Mouse (Mus musculus) CD4-positive, CD25-positive, alpha-beta regulatory T cell, adult 4 months (primary cell): Measurements from ENCODE around the gene Plpp1. TPM values are rescaled to one million over a fixed set of nuclear protein-coding genes. Genes with fewer than 3 reads are reported as not detected.

ENCODE experiments used
- ATAC-seq: one replicate; pipeline ENCODE4 v1.8.0; 2017
- polyA plus RNA-seq, 2 experiments: library from polyadenylated mRNA; unstranded; fragments of 100-300 nt; shearing (Covaris generic); gene quantifications; one replicate each; pipeline ENCODE4 v1.2.1; 2017

Plpp1 gene
- polyA plus RNA-seq, 2 experiments from 2014 or later, result 3.7 to 4.2 TPM

DNA sequence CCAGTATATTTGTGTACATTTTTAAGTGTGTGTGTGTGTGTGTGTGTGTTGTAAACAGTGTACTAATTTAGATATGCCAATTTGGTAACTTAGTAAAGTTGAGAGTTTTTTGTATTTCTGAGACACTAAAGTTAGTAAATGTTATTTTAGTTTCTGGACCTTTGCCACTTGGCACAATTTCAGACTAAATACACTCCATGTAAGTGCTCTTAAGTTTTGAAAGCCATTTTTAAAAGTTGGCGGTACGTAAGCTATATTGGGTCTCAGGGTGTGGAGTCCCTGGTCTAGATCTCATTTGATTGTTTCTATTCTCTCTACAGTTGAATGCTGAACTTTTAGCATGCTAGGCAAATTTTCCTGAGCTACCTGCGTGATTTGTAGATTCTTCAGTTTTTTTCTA is 17.5 kb downstream of the Plpp1 start:
- ATAC-seq, result no peak

DNA sequence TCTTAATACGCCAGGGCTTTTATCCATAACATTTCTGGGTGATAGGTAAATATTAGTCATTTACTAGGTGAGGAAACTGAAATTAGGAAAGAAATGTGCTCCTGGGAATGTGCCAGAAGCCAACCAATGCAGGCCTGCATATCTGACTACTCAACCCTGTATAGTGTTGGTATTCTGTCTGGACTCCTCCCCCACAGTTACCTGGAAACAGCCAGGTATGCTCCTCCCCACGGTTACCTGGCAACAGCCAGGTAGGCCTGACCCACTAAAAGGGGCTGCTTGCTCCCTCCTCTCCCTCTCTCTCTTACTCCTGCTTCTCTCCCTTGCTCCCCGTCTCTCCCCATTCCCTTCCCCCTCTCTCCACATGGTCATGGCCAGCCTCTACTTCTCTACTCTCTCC is 21.8 kb downstream of the Plpp1 start:
- no peak for ATAC-seq

DNA sequence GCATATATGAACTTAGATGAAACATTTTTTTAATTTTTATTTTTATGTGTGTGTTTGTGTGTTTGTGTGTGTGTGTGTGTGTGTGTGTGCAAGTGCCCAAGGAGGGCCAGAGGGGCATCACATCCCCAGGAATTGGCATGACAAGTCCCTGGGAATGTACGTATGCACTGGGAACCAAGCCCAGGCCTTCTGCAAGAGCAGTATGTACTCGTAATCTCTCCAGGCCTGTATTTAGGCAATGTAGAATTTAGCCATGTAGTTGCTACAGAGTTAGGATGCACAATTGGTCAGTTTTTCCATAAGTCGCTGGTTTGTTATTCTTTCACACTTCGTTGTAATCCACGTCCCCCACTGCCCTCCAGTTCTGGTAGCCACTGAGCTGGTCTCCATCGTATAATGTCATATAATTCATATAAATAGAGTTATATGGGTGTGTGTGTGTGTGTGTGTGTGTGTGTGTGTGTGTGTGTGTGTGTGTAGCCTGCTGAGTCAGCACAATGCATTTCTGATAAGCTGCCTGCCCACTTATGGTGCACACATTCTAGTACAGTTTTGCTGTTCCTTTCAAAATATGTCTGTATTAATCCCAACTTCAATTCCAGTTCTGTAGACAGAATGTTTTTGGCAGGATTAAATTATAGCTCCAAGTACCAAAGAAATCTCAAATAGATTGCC is 22.8 kb downstream of the Plpp1 start:
- no peak for ATAC-seq

DNA sequence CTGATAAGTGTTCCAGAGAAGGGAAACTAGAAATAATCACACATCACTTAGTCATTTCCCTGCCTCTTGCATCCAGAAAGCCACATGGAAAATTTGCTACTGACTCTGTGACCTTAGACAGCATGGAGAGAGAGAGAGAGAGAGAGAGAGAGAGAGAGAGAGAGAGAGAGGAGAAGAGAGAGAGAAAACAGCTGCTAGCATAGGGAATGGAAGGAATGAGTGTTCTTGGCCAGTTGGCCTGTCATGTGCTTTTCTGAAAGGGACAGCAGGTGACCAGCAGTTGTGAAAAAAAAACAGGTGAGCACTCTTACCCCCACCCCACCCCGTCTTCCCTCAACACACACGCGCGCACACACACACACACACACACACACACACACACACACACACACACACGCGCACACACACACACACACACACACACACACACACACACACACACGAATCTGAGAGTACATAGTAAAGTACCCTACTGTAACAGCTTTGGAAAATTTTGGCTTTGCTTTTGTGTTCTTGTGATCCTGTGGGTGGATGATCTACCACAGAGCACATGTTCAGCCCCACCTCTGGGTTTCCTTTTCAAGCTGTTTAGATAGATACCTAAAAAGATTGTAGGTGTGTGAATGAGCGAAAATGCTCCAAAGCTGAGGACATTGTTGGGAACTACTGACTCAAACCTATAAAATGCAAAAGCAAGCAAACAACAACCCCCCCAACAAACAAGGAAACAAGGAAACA is 23.5 kb downstream of the Plpp1 start:
- ATAC-seq, result peak; percentile 78

DNA sequence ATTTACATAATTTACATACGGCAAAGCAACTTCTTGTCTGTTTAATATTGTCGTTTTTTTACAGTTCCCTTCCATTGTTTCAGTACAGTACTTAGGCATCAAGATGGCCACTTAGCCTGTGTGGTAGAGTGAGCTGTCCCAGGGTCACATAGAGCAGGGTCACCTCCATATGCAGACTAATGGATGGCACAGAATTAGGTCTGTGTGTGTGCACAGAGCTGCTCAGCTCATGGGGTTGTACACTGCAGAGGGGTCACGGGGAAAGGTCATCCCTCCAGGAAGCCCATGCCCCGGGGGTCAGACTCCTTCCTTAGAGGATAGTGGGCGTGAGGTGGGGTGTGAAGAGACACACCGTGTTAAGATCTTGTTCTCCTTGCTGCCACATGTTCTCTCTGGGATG is 24.9 kb downstream of the Plpp1 start:
- ATAC-seq, result no peak

DNA sequence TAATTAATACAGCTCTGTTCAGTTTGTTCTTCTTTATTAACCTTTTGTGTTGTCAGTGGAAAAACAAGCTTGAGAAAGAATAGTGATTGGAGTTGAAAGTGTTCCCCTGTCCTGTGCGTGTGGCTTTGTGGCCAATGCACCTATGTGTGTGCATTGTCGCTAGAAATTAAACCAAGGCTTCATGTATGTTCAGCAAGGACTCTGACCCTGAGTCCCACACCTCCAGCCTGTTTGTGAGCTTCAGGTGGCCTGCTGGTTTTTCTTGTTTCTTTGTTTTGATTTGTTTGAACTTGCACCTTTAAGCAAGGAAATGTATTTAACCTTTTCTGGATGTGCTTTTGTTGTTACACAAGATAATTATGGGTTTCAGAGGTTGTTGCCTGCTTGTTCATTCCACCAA is 29.0 kb downstream of the Plpp1 start:
- no peak for ATAC-seq

DNA sequence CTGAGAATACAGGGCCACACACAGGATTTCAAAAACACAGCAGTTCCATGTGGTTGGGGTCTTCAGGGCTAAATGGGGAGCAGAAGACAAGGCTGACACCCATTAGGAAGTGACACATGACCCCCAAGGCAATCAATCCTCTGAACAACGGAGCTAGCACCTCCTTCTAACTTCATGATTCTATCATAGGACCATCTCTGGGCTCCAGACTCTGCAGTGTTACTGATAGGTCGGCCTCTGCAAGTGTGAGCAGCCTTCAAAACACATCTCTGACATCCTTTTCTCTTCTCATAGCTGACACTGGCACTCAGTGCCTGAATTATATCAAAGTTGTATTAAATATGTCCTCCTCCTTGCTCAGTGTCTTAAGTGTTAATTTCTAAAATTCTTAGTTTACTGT is 32.0 kb downstream of the Plpp1 start:
- no peak for ATAC-seq

DNA sequence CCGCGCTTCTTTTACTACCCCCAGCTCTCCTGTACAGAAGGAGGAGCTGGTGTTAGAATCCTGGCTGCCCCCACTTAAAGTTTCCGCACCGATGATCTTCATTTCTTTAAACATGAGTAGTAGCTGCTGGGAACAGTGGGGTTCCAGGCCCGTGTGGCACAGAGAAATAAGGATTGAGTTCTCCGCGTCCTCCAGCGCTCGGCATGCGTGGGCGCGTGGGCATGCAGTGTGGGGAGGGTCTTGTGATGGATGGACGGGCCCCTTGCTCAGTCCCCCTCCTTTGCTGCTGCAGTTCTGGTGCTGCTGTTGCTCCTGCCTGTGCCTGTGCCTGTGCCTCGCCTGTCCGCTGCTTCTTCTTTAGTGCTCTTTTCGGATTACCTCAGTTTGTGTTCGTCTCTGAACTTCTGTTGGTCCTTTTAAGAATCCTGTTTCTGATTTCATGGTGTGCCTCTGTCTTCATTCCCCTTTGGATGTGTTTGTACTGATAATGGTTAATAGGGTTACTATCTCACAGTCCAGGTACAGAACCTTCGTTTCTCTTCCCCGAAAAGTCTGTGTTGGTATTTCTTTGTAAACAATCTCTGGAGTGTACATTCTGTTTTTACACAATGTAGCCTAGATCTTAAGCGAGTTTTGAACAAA is 32.8 kb downstream of the Plpp1 start:
- no peak for ATAC-seq

DNA sequence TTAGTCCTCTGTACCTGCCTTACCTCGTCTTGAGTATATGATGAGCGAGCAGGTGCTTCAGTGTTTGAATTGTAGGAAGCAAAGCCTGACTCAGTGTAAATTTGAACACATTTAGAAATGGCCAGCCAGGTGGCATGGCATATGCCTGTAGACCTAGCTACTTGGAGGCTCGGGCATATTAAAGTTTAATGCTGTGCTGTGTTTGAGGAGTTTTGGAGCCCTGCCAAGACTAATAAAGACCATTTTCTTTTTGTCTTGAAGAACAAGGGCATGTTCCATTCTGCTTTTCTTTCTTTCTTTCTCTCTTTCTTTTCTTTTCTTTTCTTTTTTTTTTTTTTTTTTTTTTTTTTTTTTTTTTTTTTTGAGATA is 33.3 kb downstream of the Plpp1 start:
- ATAC-seq, result no peak

DNA sequence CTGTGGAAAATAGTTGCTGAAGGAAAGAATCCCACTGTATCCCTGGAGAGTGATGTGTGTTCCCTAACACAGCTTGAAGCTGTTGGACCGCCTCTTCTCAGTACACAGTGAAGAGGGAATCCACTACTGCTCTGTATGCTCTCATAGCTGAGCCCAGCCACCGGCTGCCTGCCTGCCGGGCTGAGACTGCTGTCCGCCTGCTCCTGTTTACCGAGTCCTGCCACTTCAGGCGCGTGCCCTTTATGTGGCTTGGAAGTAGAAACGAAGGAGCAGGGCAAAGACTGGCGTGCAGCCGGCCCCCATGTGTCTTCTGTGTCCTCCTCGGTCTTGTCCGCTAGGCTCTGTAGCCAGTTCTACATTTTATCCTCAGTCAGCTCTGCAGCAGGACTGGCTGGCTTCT is 34.5 kb downstream of the Plpp1 start:
- no peak for ATAC-seq

DNA sequence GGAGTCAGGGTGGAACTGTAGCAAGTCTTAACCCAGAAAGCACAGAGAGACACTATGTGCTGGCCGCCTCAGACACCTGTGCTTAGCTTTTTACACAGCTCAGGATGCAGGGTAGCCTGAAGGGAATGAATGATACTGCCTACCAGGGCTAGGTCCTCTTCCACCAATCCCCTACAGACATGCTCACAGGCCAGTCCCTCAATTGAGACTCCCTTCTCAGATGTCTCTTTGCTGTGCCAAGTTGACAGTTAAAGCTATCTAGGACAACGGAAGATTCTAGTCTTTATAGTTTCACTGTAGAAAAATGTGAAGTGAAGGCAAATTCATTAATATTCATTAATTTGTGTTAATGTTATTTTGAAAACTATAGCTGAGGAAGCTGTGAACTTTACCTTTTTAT is 36.4 kb downstream of the Plpp1 start:
- ATAC-seq, result no peak

DNA sequence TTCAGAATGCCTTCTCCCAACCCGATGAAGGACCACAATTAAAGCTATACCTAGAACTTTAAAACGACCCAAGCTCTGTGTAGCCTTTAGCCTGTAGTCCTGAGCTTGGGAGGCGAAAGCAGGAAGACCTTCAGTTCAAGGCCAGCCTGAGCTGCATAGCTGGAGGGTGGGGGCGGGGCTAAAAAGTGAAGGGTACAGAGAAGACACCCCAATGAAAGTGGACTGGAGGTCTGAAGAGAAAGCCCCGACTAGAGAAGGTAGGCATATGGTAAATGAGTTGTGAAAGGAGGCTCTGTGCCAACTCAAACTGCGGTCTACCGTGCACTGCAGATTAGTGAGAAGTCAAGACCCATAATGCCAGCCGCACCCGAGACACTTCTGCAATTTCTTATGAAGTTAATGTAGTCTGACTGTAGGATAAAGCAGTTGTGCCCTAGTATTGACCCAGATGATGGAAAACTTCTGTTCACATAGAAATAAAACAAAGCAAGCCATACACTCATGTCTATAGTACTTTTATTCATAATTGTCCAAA is 37.1 kb downstream of the Plpp1 start:
- no peak for ATAC-seq

DNA sequence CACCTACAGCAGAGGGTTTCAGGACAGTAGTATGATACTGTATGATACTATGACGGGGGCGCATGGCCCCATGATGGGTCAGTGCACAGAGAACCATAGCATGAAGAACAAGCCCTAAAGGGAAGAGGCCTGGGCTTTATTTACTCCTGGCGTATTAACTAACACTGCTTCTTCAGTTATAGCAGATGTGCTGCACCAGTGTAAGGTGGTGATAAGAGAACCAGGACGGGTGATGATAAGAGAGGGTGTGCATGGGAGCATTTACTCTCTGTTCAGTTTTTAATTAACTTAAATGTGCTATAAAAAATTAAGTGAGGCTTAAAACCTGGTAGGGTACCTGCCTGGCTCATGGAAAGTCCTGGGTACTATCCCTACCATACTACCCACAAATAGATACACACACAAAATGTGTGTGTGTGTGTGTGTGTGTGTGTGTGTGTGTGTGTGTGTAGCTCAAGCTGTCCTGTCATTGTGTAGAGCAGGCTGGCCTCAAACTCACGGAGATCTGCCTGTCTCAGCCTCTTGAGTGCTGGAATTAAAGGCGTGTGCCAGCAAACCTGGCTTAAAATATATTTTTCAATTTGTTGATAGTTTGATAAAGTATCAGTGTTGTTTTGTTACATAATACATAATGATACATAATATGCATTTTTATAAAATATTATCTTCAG is 38.1 kb downstream of the Plpp1 start:
- ATAC-seq, result no peak

DNA sequence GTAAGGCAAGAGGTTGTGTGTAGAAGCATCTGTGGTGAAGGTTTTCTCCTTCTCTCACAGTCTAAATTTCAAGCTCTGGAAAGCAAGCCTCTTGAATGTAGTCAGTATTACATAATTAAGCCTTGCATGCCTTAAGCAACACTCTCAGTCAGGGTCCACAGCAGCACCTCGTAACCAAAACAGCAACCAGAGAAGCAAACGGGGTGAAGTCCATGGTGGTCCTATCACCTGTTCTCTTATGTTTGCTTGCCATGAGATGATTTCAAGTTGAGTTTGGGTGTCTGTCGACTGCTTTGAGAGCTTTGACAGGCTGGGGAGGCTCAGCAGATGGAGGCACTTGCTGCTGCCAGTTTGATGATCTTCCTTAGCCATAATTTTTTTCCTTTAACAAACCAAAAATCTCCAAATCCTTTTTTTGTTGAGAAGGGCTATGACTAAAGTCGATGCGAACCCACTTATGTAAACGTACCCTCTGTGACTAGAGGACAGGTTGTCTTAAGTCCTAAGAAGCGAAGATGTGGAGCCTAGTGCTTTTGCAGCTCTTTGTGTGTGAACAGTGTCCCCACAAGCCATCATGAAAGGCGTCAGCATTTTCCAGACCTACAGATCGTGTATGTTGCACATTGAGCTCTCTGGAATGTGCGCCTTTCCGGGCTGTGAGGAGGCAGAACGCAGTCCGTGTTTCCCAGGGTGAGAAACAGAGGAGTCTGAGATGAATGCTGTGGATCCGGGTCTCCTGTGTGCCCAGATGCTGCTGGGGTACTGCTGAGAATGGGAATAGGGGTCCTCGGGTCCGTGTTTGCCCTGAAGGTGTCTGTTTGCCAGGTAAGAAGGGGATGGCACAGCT is 39.9 kb downstream of the Plpp1 start:
- ATAC-seq, result no peak

DNA sequence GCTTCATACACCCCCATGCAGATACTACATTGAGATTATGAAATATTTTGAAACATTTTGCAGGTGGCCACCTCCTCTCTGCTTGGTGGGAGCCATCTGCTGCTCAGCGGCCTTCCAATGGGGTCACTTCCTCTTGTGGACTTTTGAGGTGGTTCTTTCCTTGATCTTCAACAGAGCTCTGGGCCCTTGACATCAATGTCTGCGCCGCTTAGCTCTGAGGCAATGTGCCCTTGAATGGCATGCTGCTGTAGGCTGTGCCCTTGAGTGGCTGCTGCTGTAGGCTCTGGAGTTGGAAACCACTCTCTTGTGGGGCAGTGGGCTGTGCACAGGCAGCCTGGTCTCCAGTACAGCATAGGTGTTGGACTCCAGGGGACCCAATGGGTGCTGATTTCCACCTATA is 45.3 kb downstream of the Plpp1 start:
- ATAC-seq, result no peak

DNA sequence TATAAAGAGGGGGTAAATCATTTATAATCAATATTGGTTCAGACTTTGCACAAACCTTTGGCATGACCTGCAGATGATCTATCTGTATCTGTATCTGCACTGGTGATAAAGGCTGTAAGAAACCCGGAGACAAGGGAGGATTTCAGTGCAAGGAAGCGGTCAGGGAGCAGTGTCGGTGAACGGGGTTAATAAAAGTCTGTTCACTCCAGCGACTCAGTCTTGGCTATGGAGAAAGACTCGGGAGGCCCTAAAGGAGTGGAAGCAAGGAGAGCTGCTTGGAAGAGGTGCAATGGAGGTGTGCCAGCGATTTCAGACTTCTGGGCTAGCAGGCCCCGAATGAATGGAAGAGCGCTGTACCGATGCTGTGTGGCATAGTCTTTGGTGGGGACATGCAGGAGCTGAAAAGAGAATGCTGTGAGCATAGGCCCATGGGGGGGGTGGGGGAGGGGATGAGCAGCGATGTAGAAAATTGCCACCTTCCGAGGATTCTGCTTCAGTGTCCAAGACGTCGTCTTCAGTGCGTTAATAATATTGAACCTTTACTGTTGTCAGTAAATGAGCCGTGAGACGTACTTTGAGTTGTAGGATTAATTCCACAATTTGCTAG is 53.2 kb downstream of the Plpp1 start:
- no peak for ATAC-seq

DNA sequence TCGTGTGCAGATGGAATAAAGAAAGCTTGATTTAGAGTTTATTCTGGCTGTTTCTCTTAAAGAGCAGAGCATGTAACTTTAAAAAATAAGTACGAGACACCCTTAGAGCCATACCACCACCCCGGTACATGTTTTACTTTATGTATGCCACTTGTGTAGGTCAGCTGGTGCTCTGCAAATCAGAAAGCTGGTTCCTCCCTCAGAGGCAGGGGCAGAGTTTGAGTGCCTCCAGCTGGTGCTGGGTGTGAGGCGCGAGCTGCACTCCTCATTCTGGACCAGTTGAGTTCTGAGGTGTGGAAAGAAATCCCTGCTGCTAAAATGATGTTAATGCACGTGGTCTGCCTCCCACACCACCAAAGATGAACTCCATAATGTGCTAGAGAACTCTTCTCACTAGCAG is 53.8 kb downstream of the Plpp1 start:
- no peak for ATAC-seq

DNA sequence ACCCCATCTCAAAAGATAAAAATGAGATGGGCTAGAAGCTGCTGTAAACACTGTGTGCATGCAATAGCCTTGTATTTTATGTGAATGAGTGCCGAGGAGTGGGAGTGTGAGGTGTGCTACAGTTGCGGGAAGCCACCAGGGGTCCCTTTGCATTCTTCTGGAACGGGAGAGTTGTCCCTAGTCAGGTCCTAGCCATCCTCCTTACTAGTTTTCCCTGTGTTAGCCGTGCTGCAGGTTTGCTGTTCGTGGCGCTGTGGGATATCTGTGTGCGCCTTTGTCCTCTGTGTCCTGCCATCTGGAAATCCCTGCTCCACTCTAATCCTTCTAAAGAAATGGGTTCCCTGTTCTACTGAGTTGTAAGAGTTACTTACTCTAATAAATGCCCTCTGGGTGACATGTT is 57.3 kb downstream of the Plpp1 start:
- no peak for ATAC-seq

DNA sequence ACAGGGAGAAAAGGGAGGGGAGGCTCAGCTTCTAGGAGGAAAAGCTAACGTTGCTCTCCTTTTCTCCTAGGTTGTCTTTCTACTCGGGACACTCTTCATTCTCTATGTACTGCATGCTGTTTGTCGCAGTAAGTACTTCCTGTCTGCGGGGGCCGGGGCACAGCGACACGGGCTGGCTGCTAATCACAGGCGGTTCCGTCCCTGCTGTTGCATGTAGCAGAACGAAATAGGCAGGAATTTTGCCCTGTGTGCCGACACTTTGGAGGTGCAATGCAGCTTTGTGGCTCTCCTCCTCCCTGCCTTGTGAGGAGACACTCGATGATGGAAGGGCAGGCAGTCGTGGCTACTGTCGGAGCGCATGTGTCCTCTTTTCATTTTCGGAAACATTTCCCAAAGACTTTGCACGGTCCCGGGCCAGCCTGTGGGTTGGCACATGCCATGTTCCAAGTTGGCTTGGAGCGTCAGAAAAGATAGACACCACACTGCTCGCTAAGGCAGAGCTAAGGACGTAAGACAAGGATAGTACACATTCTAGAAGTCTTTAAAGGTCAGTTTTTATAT is 59.1 kb downstream of the Plpp1 start:
- ATAC-seq, result no peak

DNA sequence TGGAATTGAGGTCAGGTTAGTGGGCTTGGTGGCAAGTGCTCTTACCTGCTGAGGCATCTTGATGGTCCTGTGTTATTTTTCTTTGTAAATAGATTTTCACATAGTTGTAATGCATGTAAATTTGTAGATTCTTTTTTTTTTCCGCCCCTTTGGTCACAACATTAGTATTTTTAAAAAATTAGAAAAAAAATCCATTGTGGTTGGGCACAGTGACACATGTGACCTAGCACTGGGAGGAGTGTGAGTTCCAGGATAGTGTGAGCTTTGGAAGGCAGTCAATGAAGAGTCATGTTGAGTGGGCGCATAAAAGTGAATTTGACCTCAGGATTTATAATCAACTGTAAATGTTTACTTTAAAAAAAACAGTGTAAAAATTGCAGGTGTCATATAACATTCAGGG is 59.8 kb downstream of the Plpp1 start:
- no peak for ATAC-seq

DNA sequence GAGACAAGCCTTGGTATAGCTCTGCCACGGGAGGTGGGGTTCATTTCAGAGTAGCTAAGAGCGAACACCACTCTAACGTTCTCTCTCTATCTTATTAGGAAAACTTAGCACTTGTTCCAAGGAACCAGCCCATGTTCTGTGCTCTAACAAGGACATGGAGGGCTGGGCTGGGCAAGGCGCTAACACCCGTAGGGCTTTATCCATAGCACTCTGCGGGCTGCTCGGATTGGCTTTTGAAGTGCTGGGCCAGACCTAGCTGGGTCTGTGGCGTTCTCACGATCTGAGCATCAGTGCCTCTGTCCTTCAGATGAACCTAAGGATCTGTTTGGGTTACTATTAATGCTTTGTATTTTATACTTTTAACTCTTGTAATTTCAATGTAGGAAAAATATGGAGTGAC is 60.3 kb downstream of the Plpp1 start:
- no peak for ATAC-seq
